Mouse (Mus musculus) CH12.LX (cell line): Measurements from ENCODE around the gene Camta1. TPM values are rescaled to one million over a fixed set of nuclear protein-coding genes. Genes with fewer than 3 reads are reported as not detected.

Experiments
- DNase-seq: peaks from one replicate; pipeline ENCODE4 v3.0.0-alpha.2; 2013; ENCODE audit errors: extremely low read depth
- H3K27ac ChIP-seq: 2 replicates; pipeline ENCODE4 v1.5.1; 2012; ENCODE audit warnings: low read depth, mild to moderate bottlenecking, control low read depth, moderate library complexity; ENCODE audit not compliant: insufficient read depth
- H3K27me3 ChIP-seq: replicated peaks from 2 replicates; pipeline ENCODE3; 2012; ENCODE audit warnings: inconsistent platforms
- H3K36me3 ChIP-seq, 2 experiments: replicated peaks in 1 of 2; 2 replicates each; pipeline versions ENCODE3 to v1.6.1; 2012; ENCODE audit warnings: inconsistent platforms in 1 of 2, low read length in 1 of 2, mild to moderate bottlenecking in 1 of 2, mixed read lengths in 1 of 2, moderate library complexity in 1 of 2; ENCODE audit not compliant: control insufficient read depth in 1 of 2, insufficient read depth in 1 of 2
- H3K4me1 ChIP-seq, 2 experiments: 2 replicates each; pipeline ENCODE4 v1.6.1; 2012; ENCODE audit warnings: inconsistent platforms in 1 of 2, moderate library complexity in 1 of 2; ENCODE audit not compliant: insufficient read depth in 2 of 2, control insufficient read depth in 1 of 2
- H3K4me2 ChIP-seq: 2 replicates; pipeline ENCODE4 v1.6.1; 2012; ENCODE audit warnings: low read depth, mild to moderate bottlenecking, control low read depth; ENCODE audit not compliant: poor library complexity, insufficient read depth, severe bottlenecking
- H3K4me3 ChIP-seq, 3 experiments: fragments of 150-350 bp in 1 of 3; sonication (generic) in 1 of 3; replicated peaks in 1 of 3; 2 replicates each; pipeline versions ENCODE3 to v1.5.1; 2011 to 2012; ENCODE audit warnings: low read depth in 2 of 3, low read length in 2 of 3, mild to moderate bottlenecking in 2 of 3, moderate library complexity in 2 of 3, control low read depth in 1 of 3, improper control_type of control experiment in 1 of 3, inconsistent platforms in 1 of 3, mixed read lengths in 1 of 3; ENCODE audit not compliant: poor library complexity in 1 of 3
- H3K79me2 ChIP-seq: replicated peaks from 2 replicates; pipeline ENCODE4 v1.6.1; 2012; ENCODE audit warnings: mild to moderate bottlenecking, moderate library complexity; ENCODE audit not compliant: control insufficient read depth, poor library complexity, insufficient read depth, severe bottlenecking; ENCODE audit errors: extremely low read depth
- H3K9ac ChIP-seq: 2 replicates; pipeline ENCODE4 v1.6.1; 2012; ENCODE audit warnings: low read depth, mild to moderate bottlenecking, control low read depth, moderate library complexity; ENCODE audit not compliant: insufficient read depth
- H3K9me3 ChIP-seq: replicated peaks from 2 replicates; pipeline ENCODE3; 2012; ENCODE audit warnings: low read length, inconsistent platforms, mixed read lengths
- CHD1 ChIP-seq: IDR thresholded peaks from 2 replicates; pipeline ENCODE4 v1.6.1; 2012; ENCODE audit warnings: low read depth, low read length, improper control_type of control experiment, inconsistent platforms
- CHD2 ChIP-seq: IDR thresholded peaks from 2 replicates; pipeline ENCODE4 v1.6.1; 2011; ENCODE audit warnings: low read length, improper control_type of control experiment
- CTCF ChIP-seq, 2 experiments: IDR thresholded peaks in 1 of 2; conservative IDR thresholded peaks in 1 of 2; 2 replicates each; pipeline ENCODE4 v1.5.1; 2011 to 2012; ENCODE audit warnings: low read depth in 2 of 2, low read length in 2 of 2, improper control_type of control experiment in 1 of 2, inconsistent platforms in 1 of 2, mild to moderate bottlenecking in 1 of 2, moderate library complexity in 1 of 2
- E2F4 ChIP-seq: IDR thresholded peaks from 2 replicates; pipeline ENCODE4 v1.6.1; 2011; ENCODE audit warnings: low read depth, low read length, improper control_type of control experiment; ENCODE audit not compliant: insufficient replicate concordance
- ELF1 ChIP-seq: IDR thresholded peaks from 2 replicates; pipeline ENCODE4 v1.6.1; 2014; ENCODE audit warnings: low read depth, mild to moderate bottlenecking, inconsistent platforms, low read length, improper control_type of control experiment
- GABPA ChIP-seq: IDR thresholded peaks from 2 replicates; pipeline ENCODE4 v1.6.1; 2012; ENCODE audit warnings: low read depth, low read length, improper control_type of control experiment, inconsistent platforms; ENCODE audit not compliant: insufficient replicate concordance
- HCFC1 ChIP-seq: IDR thresholded peaks from 2 replicates; pipeline ENCODE4 v1.6.1; 2012; ENCODE audit warnings: low read depth, mild to moderate bottlenecking, inconsistent platforms, low read length, improper control_type of control experiment
- IRF4 ChIP-seq: IDR thresholded peaks from 2 replicates; pipeline ENCODE4 v1.6.1; 2014; ENCODE audit warnings: low read depth, mild to moderate bottlenecking, inconsistent platforms, low read length, improper control_type of control experiment
- JUND ChIP-seq: conservative IDR thresholded peaks from 2 replicates; pipeline ENCODE4 v1.6.1; 2011; ENCODE audit warnings: low read depth, low read length, improper control_type of control experiment
- MAZ ChIP-seq: IDR thresholded peaks from 2 replicates; pipeline ENCODE4 v1.6.1; 2012; ENCODE audit warnings: low read depth, mild to moderate bottlenecking, inconsistent platforms, low read length, improper control_type of control experiment, moderate library complexity
- MEF2A ChIP-seq: IDR thresholded peaks from 2 replicates; pipeline ENCODE4 v1.6.1; 2014; ENCODE audit warnings: low read depth, mild to moderate bottlenecking, inconsistent platforms, low read length, improper control_type of control experiment, borderline replicate concordance
- MYC ChIP-seq: IDR thresholded peaks from 2 replicates; pipeline ENCODE4 v1.6.1; 2011; ENCODE audit warnings: low read depth, mild to moderate bottlenecking, improper control_type of control experiment, low read length
- NELFE ChIP-seq: IDR thresholded peaks from 2 replicates; pipeline ENCODE4 v1.6.1; 2011; ENCODE audit warnings: low read depth, low read length, improper control_type of control experiment
- NRF1 ChIP-seq: IDR thresholded peaks from 2 replicates; pipeline ENCODE4 v1.6.1; 2014; ENCODE audit warnings: low read depth, mild to moderate bottlenecking, inconsistent platforms, low read length, improper control_type of control experiment, moderate library complexity
- PAX5 ChIP-seq: IDR thresholded peaks from 2 replicates; pipeline ENCODE4 v1.6.1; 2012; ENCODE audit warnings: low read length, inconsistent platforms, mixed read lengths
- POLR2A ChIP-seq: IDR thresholded peaks from 2 replicates; pipeline ENCODE4 v1.6.1; 2011; ENCODE audit warnings: low read depth, mild to moderate bottlenecking, improper control_type of control experiment, low read length
- POLR2AphosphoS2 ChIP-seq: IDR thresholded peaks from 2 replicates; pipeline ENCODE4 v1.6.1; 2011; ENCODE audit warnings: low read depth, low read length, improper control_type of control experiment
- RAD21 ChIP-seq: IDR thresholded peaks from 2 replicates; pipeline ENCODE4 v1.6.1; 2011; ENCODE audit warnings: low read depth, mild to moderate bottlenecking, low read length, improper control_type of control experiment, moderate library complexity
- TCF12 ChIP-seq: IDR thresholded peaks from 2 replicates; pipeline ENCODE4 v1.6.1; 2014; ENCODE audit warnings: low read depth, mild to moderate bottlenecking, inconsistent platforms, low read length, improper control_type of control experiment
- UBTF ChIP-seq: IDR thresholded peaks from 2 replicates; pipeline ENCODE4 v1.6.1; 2012; ENCODE audit warnings: low read depth, mild to moderate bottlenecking, inconsistent platforms, low read length, improper control_type of control experiment, moderate library complexity
- USF1 ChIP-seq: IDR thresholded peaks from 2 replicates; pipeline ENCODE4 v1.6.1; 2014; ENCODE audit warnings: low read depth, mild to moderate bottlenecking, inconsistent platforms, low read length, improper control_type of control experiment
- ZMIZ1 ChIP-seq: IDR thresholded peaks from 2 replicates; pipeline ENCODE4 v1.6.1; 2012; ENCODE audit warnings: low read depth, mild to moderate bottlenecking, inconsistent platforms, low read length, improper control_type of control experiment
- dilution Hi-C: fragments of 300-500 bp; cut with MboI; formaldehyde crosslinking; loops from 2 replicates; pipeline ENCODE4 v1.14.3; 2020; ENCODE audit warnings: low sequenced_read_pairs; ENCODE audit not compliant: extremely low pct_unique_long_range_greater_than_20kb, extremely low pct_ligation_motif_present
- in situ Hi-C: fragments of 300-500 bp; cut with MboI; formaldehyde crosslinking; loops from 3 replicates; pipeline ENCODE4 v1.14.3; 2019; ENCODE audit warnings: low sequenced_read_pairs, low pct_ligation_motif_present, low pct_unique_long_range_greater_than_20kb, mixed read lengths
- polyA plus RNA-seq: library from polyadenylated mRNA; unstranded; fragments of >175 nt; gene quantifications from 2 replicates; pipeline ENCODE4 v1.2.1, GENCODE M21; 2012; ENCODE audit warnings: low read depth; ENCODE audit not compliant: insufficient read length
- total RNA-seq, 2 experiments: library from RNA; depleted of rRNA; stranded (reverse); fragments of 300-350 nt in 1 of 2; fragments of >200 nt in 1 of 2; gene quantifications; 2 replicates each; pipeline ENCODE4 v1.2.3; 2012 to 2014

The Camta1 gene
- total and polyA plus RNA-seq, 3 experiments = 9.9 to 32.5 (median 15.3) TPM

GRCm38 (mm10) chr4:151240465-151240864 is 621.2 kb downstream of the Camta1 start:
- TF ChIP-seq MYC (no peak), CTCF (conservative IDR thresholded peaks at IDR 0.05 in 1 of 2, IDR thresholded peaks at IDR 0.05 in 1 of 2; ENCODE audit: low read depth in 2 of 2, low read length in 2 of 2) (0 out of 4 replicates have a peak, but pooled peaks of 1 of the 2 experiments have one; percentile 5)
- no peak overlapping the region for H3K4me2 ChIP-seq
- no peaks in the 10 kb centered on the region for H3K27me3 ChIP-seq
- no peaks in the 10 kb centered on the region for H3K4me1 ChIP-seq
- DNase-seq = no peak
- H3K4me3 ChIP-seq = no peak overlapping the region
- no peak overlapping the region for H3K27ac ChIP-seq
- no peaks in the 10 kb centered on the region for H3K36me3 ChIP-seq
- H3K9me3 ChIP-seq = peaks cover 95% of the 10 kb centered on the region
- no peak overlapping the region for H3K9ac ChIP-seq
- in situ Hi-C loops (no loop called here), dilution Hi-C loops (no loop called here)
- H3K79me2 ChIP-seq = no peaks in the 10 kb centered on the region

- H3K9me3 ChIP-seq = peaks cover 95% of the 10 kb centered on the region
- in situ Hi-C loops = no loop called here
- no peaks in the 10 kb centered on the region for H3K4me1 ChIP-seq
- DNase-seq = no peak
- TF ChIP-seq ZMIZ1 (no peak), MAZ (no peak), USF1 (no peak), MYC (no peak), JUND (no peak)
- no peak overlapping the region for H3K4me2 ChIP-seq
- no peak overlapping the region for H3K27ac ChIP-seq
- no peaks in the 10 kb centered on the region for H3K36me3 ChIP-seq
- H3K9ac ChIP-seq = no peak overlapping the region
- no peak overlapping the region for H3K4me3 ChIP-seq
- H3K79me2 ChIP-seq = no peaks in the 10 kb centered on the region
- dilution Hi-C loops = no loop called here
- no peaks in the 10 kb centered on the region for H3K27me3 ChIP-seq
These were observed 622.5 kb downstream of the Camta1 start for GRCm38 (mm10) chr4:151238970-151239684.

GRCm38 (mm10) chr4:151237501-151237900 is 624.2 kb downstream of the Camta1 start:
- no peak for TF ChIP-seq HCFC1
- no peak for TF ChIP-seq IRF4
- no peak for TF ChIP-seq UBTF
- TF ChIP-seq GABPA = no peak
- TF ChIP-seq NRF1 = no peak
- TF ChIP-seq MEF2A = no peak
- no peak for TF ChIP-seq CTCF (conservative IDR thresholded peaks at IDR 0.05 in 1 of 2, IDR thresholded peaks at IDR 0.05 in 1 of 2; ENCODE audit: low read depth in 2 of 2, low read length in 2 of 2)
- TF ChIP-seq POLR2A = no peak
- TF ChIP-seq E2F4 = no peak
- no peak for TF ChIP-seq USF1
- TF ChIP-seq RAD21 = no peak
- TF ChIP-seq MYC = no peak
- no peak for TF ChIP-seq POLR2AphosphoS2
- no peak for TF ChIP-seq CHD2
- TF ChIP-seq NELFE = no peak
- no peak for TF ChIP-seq CHD1
- no peak for TF ChIP-seq PAX5
- TF ChIP-seq TCF12 = no peak
- TF ChIP-seq ELF1 = no peak
- no peaks in the 10 kb centered on the region for H3K36me3 ChIP-seq
- H3K4me1 ChIP-seq = no peaks in the 10 kb centered on the region
- no peaks in the 10 kb centered on the region for H3K79me2 ChIP-seq
- H3K9me3 ChIP-seq = peaks cover 94% of the 10 kb centered on the region
- no peak for DNase-seq
- no peak overlapping the region for H3K27ac ChIP-seq
- H3K27me3 ChIP-seq = no peaks in the 10 kb centered on the region
- in situ Hi-C loops = no loop called here
- no peak overlapping the region for H3K4me3 ChIP-seq
- dilution Hi-C loops = no loop called here
- H3K4me2 ChIP-seq = no peak overlapping the region
- no peak overlapping the region for H3K9ac ChIP-seq
